Mouse (Mus musculus) E14TG2a.4 (cell line): ENCODE measurements around the gene Trmu.

Experiments
- CTCF ChIP-seq: conservative IDR thresholded peaks from 2 replicates; pipeline ENCODE4 v1.5.1; 2014; ENCODE audit warnings: low read length
- POU5F1 ChIP-seq: IDR thresholded peaks from 2 replicates; pipeline ENCODE4 v1.6.1; 2014; ENCODE audit warnings: low read length, borderline replicate concordance

DNA sequence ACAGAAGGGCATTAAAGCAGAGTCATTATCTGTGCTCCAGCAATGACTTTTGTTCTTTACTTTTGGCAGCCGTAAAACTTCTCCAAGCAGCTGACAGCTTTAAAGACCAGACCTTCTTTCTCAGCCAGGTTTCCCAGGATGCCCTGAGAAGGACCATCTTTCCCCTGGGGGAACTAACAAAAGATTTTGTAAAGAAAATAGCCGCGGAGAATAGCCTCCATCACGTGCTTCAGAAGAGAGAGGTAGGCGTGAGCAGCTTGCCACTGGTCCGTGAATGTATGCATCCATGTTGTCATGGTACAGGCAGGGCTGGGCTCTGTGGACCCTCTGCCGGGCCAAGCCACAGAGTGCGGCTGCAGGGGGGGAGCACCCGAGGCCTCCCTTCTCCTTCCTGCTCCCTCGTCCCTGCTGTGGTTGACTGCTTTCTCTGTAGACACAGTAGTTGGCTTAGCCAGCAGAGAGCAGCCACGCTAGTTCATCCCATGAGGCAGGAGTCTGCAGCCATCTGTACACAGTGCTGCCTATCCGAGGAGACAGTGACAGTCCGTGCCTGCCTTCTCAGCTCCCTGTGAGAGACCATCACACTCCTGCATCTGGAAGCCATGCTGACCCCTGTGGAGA lies 13.5 kb downstream of the Trmu start:
- TF ChIP-seq CTCF (no peak), POU5F1 (no peak)
